Mouse (Mus musculus): Measurements from ENCODE around the gene Gm12185. TPM values are rescaled to one million over a fixed set of nuclear protein-coding genes. Genes with fewer than 3 reads are reported as not detected.
A peak's percentile ranks its signal among the peaks of the same experiment; 100 is the strongest.

Gene Gm12185
- total RNA-seq, 2 experiments from 2014 or later, result 0.09 to 0.19 TPM

DNA sequence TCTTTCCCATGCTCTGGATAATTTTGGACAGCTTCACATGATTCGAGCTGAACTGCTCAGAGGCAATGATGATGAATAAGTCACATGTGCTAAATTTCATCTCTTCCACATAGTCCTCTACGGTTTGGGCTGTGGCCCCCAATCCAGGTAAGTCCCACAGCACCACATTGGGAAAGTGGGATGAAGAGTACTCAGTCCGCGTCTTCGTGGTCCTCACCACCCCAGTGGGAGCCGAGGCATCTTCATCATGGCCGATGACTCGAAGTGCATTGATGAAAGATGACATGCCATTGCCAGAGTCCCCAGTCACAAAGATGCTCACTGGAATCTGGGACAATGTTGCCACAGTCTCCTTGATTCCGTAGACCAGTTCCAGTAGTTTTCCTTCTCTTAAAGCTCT lies 125.5 kb downstream of the Gm12185 start:
- no peak for ATAC-seq (replicated peaks; ENCODE audit: low FRiP score, poor library complexity, severe bottlenecking)

DNA sequence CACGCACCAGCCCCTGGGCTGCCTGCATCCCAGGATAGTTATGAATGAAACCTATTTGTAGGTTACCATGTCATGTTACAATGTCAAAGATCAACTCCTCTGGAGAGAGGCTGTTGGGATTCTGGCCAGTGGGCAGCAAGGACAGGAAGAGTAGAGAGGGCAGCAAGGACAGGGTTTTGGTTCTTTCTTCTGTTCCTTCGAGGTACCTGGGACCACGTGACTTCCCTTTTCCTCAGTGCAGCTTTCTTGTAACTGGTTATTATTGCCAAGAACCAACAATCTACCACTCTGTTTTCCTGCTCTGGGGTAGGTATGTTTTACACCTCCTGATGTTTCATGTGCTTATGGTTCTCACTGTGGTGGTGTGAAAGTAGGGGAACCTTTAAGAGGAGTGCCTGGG lies 128.2 kb downstream of the Gm12185 start:
- no peak for ATAC-seq (replicated peaks; ENCODE audit: low FRiP score, poor library complexity, severe bottlenecking)

DNA sequence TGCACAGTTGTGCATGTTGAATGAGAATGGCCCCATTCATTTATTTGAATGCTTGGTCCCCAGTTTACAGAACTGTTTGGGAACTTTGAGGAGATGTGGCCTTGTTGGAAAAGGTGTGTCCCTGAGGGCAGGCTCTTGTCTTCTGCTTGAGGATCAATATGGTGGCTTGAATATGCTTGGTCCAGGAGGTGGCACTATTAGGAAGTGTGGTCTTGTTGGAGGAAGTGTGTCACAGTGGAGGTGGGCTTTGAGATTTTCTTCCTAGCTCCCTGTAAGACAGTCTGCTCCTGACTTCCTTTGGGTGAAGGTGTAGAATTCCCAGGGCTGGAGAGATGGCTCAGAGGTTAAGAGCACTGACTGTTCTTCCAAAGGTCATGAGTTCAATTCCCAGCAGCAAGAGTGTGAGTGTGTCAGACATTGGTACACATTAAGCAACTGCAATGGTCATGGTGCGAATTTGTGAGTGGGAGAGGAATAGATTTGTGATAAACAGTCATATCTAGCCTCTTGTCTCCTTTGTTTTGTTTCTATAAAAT lies 129.2 kb downstream of the Gm12185 start:
- no peak for ATAC-seq (replicated peaks; ENCODE audit: low FRiP score, poor library complexity, severe bottlenecking)

DNA sequence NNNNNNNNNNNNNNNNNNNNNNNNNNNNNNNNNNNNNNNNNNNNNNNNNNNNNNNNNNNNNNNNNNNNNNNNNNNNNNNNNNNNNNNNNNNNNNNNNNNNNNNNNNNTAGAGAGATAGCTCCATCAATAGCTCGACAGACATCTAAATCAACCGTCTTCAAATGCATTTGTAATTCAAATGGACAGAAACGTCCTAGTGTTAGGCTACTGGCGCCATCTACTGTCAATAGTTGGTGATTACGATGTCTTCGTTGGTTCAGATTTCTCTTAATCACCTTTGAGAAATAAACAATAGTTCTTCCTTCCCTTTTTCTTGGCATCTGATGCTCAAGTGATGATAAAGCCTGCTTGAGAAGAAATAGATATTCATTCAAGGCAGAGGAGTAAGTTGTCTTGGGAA lies 133.0 kb downstream of the Gm12185 start:
- peak; percentile 46; the same call in 1 of the 2 replicates for ATAC-seq (replicated peaks; ENCODE audit: low FRiP score, poor library complexity, severe bottlenecking)

Other genes with a start within 250 kb of the Gm12185 start
- gene Rack1, start 191.9 kb downstream of the Gm12185 start, total RNA-seq (2015; ENCODE audit: low replicate concordance), result 613 and 630 TPM in 2 replicates
- gene Rack1, start 191.9 kb downstream of the Gm12185 start, total RNA-seq (2017; ENCODE audit: low replicate concordance), result 242 and 301 TPM in 2 replicates
- 3.3 and 12.7 TPM in 2 replicates for gene Trim41, start 174.9 kb downstream of the Gm12185 start, total RNA-seq (2015; ENCODE audit: low replicate concordance)
- gene Trim41, start 174.9 kb downstream of the Gm12185 start, total RNA-seq (2017; ENCODE audit: low replicate concordance), result 17.6 and 19.5 TPM in 2 replicates
- gene Trim7, start 166.1 kb downstream of the Gm12185 start, total RNA-seq (2015; ENCODE audit: low replicate concordance), result not detected in 2 replicates
- 0.42 TPM in 1 of 2 replicates, not detected in the other for gene Trim7, start 166.1 kb downstream of the Gm12185 start, total RNA-seq (2017; ENCODE audit: low replicate concordance)
- gene Gm12184, start 165.6 kb downstream of the Gm12185 start, total RNA-seq (2015; ENCODE audit: low replicate concordance), result 3.1 TPM in 1 of 2 replicates, not detected in the other
- 0.68 and 5.3 TPM in 2 replicates for gene Gm12184, start 165.6 kb downstream of the Gm12185 start, total RNA-seq (2017; ENCODE audit: low replicate concordance)
- 54.8 and 67.1 TPM in 2 replicates for gene Irgm1, start 120.5 kb downstream of the Gm12185 start, total RNA-seq (2015; ENCODE audit: low replicate concordance)
- 58.3 and 69.6 TPM in 2 replicates for gene Irgm1, start 120.5 kb downstream of the Gm12185 start, total RNA-seq (2017; ENCODE audit: low replicate concordance)
- 0.42 and 3.5 TPM in 2 replicates for gene Gm5431, start 90.0 kb downstream of the Gm12185 start, total RNA-seq (2015; ENCODE audit: low replicate concordance)
- gene Gm5431, start 90.0 kb downstream of the Gm12185 start, total RNA-seq (2017; ENCODE audit: low replicate concordance), result 0.84 TPM in 1 of 2 replicates, not detected in the other
- 12.1 and 20.2 TPM in 2 replicates for gene Psme2b, start 46.0 kb downstream of the Gm12185 start, total RNA-seq (2015; ENCODE audit: low replicate concordance)
- gene Psme2b, start 46.0 kb downstream of the Gm12185 start, total RNA-seq (2017; ENCODE audit: low replicate concordance), result 1.4 and 2.1 TPM in 2 replicates
- not detected in 2 replicates for gene Olfr56, start 13.3 kb downstream of the Gm12185 start, total RNA-seq (2015; ENCODE audit: low replicate concordance)
- 1.0 and 2.0 TPM in 2 replicates for gene Olfr56, start 13.3 kb downstream of the Gm12185 start, total RNA-seq (2017; ENCODE audit: low replicate concordance)
- 4.6 and 18.6 TPM in 2 replicates for gene 9930111J21Rik1, start 12.8 kb downstream of the Gm12185 start, total RNA-seq (2015; ENCODE audit: low replicate concordance)
- gene 9930111J21Rik1, start 12.8 kb downstream of the Gm12185 start, total RNA-seq (2017; ENCODE audit: low replicate concordance), result 1.7 and 3.7 TPM in 2 replicates
- 0.42 TPM in 1 of 2 replicates, not detected in the other for gene Tgtp1, start 1.9 kb upstream of the Gm12185 start, total RNA-seq (2015; ENCODE audit: low replicate concordance)
- gene Tgtp1, start 1.9 kb upstream of the Gm12185 start, total RNA-seq (2017; ENCODE audit: low replicate concordance), result 0.85 TPM in 1 of 2 replicates, not detected in the other
- 21.1 and 35.5 TPM in 2 replicates for gene 9930111J21Rik2, start 59.0 kb upstream of the Gm12185 start, total RNA-seq (2015; ENCODE audit: low replicate concordance)
- gene 9930111J21Rik2, start 59.0 kb upstream of the Gm12185 start, total RNA-seq (2017; ENCODE audit: low replicate concordance), result 12.4 and 17.8 TPM in 2 replicates
- gene Tgtp2, start 72.0 kb upstream of the Gm12185 start, total RNA-seq (2015; ENCODE audit: low replicate concordance), result 18.2 and 28.2 TPM in 2 replicates
- 28.4 and 51.8 TPM in 2 replicates for gene Tgtp2, start 72.0 kb upstream of the Gm12185 start, total RNA-seq (2017; ENCODE audit: low replicate concordance)
- 33.2 and 37.5 TPM in 2 replicates for gene Ifi47, start 84.4 kb upstream of the Gm12185 start, total RNA-seq (2015; ENCODE audit: low replicate concordance)
- 15.9 and 29.4 TPM in 2 replicates for gene Ifi47, start 84.4 kb upstream of the Gm12185 start, total RNA-seq (2017; ENCODE audit: low replicate concordance)
- not detected in 2 replicates for gene Olfr1396, start 122.6 kb upstream of the Gm12185 start, total RNA-seq (2015; ENCODE audit: low replicate concordance)
- not detected in 2 replicates for gene Olfr1396, start 122.6 kb upstream of the Gm12185 start, total RNA-seq (2017; ENCODE audit: low replicate concordance)
- not detected in 2 replicates for gene Olfr1395, start 150.0 kb upstream of the Gm12185 start, total RNA-seq (2015; ENCODE audit: low replicate concordance)
- not detected in 2 replicates for gene Olfr1395, start 150.0 kb upstream of the Gm12185 start, total RNA-seq (2017; ENCODE audit: low replicate concordance)
- gene Olfr1394, start 162.2 kb upstream of the Gm12185 start, total RNA-seq (2015; ENCODE audit: low replicate concordance), result not detected in 2 replicates
- gene Olfr1394, start 162.2 kb upstream of the Gm12185 start, total RNA-seq (2017; ENCODE audit: low replicate concordance), result not detected in 2 replicates
- 0.84 and 2.3 TPM in 2 replicates for gene Btnl9, start 194.9 kb upstream of the Gm12185 start, total RNA-seq (2015; ENCODE audit: low replicate concordance)
- 3.1 and 5.7 TPM in 2 replicates for gene Btnl9, start 194.9 kb upstream of the Gm12185 start, total RNA-seq (2017; ENCODE audit: low replicate concordance)
- 18.6 and 25.4 TPM in 2 replicates for gene Zfp62, start 211.1 kb upstream of the Gm12185 start, total RNA-seq (2015; ENCODE audit: low replicate concordance)
- gene Zfp62, start 211.1 kb upstream of the Gm12185 start, total RNA-seq (2017; ENCODE audit: low replicate concordance), result 14.8 and 28.9 TPM in 2 replicates

Data from erythroblast, adult 5-6 weeks (primary cell).